Mouse (Mus musculus): Measurements from ENCODE around the gene Zfp365. TPM values are rescaled to one million over a fixed set of nuclear protein-coding genes. Genes with fewer than 3 reads are reported as not detected.

Zfp365 gene
- polyA plus RNA-seq, 1 experiment from 2014 or later, result 5.2 TPM

DNA sequence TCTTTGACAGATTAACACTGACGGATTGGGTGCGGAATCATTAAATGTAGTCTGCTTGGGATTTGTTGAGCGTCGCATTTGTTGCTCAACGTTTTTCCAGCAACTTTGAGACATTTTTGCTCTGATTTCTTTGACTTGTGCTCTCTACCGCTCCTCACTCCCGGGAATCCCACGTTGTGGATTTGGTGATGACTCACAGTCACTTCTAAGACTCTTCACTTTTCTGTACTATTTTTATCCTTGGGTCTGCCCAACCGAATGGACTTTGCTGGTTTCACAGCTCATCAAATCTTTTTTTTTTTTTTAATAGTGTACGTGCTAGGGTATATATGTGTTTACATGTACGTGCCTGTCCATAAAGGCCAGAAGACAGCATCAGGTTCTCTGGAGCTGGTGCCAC lies 20.3 kb upstream of the Zfp365 start:
- no peaks in the 10 kb centered on the region for H3K36me3 ChIP-seq (replicated peaks; ENCODE audit: control insufficient read depth, insufficient read depth)
- no peak overlapping the region for H3K4me3 ChIP-seq (replicated peaks; ENCODE audit: low read length)
- 90% methylated on average over 11 of the region's 11 CpGs for WGBS
- no peak for ATAC-seq (ENCODE audit: low FRiP score)
- H3K27ac ChIP-seq, result no peak overlapping the region
- H3K9ac ChIP-seq, result no peak overlapping the region
- H3K27me3 ChIP-seq (ENCODE audit: control insufficient read depth, insufficient read depth, low read length), result no peaks in the 10 kb centered on the region
- DNase-seq (ENCODE audit: low spot score), result no peak
- no peaks in the 10 kb centered on the region for H3K4me1 ChIP-seq (replicated peaks; ENCODE audit: control insufficient read depth, insufficient read depth, low read length)
- H3K4me2 ChIP-seq (replicated peaks), result no peak overlapping the region
- H3K9me3 ChIP-seq (ENCODE audit: control insufficient read depth, low read length), result no peaks in the 10 kb centered on the region

DNA sequence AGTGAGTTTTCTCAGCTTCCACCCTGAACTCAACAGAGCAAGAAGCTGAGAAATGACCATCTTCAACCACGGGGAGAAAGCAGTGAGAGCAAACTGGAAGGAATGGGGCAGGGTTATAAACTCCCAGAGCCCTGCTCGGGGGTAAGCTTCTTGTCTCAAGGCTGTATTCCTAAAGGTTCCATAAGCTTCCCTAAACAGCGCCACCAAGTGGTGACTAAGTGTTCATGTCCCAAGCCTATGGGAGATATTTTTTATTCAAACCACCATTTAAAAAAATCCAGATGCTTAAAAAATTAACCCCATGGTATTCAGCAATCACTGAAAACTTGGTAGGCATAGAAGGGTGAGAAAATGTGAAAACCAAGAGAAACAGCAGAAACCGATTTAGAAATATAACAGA lies 18.9 kb upstream of the Zfp365 start:
- Histone ChIP-seq H3K27ac (no peak overlapping the region), H3K4me3 (replicated peaks; ENCODE audit: low read length) (no peak overlapping the region), H3K9ac (no peak overlapping the region), H3K4me2 (replicated peaks) (no peak overlapping the region), H3K36me3 (replicated peaks; ENCODE audit: control insufficient read depth, insufficient read depth) (no peaks in the 10 kb centered on the region), H3K4me1 (replicated peaks; ENCODE audit: control insufficient read depth, insufficient read depth, low read length) (no peaks in the 10 kb centered on the region), H3K27me3 (ENCODE audit: control insufficient read depth, insufficient read depth, low read length) (no peaks in the 10 kb centered on the region), H3K9me3 (ENCODE audit: control insufficient read depth, low read length) (no peaks in the 10 kb centered on the region)
- ATAC-seq (ENCODE audit: low FRiP score), result no peak
- DNase-seq (ENCODE audit: low spot score), result no peak
- WGBS, result 89% methylated on average over 4 of the region's 4 CpGs

DNA sequence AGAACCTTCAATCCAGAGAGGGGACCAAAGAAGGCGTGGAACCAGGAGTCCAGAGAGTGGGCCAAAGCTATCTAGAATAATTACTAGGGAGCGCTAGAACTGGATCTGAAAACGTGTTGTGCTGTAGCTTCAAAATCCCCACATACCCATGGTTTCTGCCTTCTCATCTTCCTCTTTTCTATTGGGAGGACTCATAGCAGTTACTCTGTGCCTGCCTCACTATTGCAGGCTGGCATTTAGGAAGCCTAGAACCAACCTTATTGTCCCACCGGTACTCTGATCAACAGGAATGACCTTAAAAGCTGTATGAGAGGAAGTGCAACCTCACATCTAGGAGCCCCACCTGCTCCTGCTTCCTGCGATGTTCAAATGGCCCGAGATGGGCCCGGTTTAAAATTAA lies 16.1 kb upstream of the Zfp365 start:
- Histone ChIP-seq H3K4me3 (replicated peaks; ENCODE audit: low read length) (no peak overlapping the region), H3K9ac (no peak overlapping the region), H3K4me1 (replicated peaks; ENCODE audit: control insufficient read depth, insufficient read depth, low read length) (no peaks in the 10 kb centered on the region), H3K9me3 (ENCODE audit: control insufficient read depth, low read length) (no peaks in the 10 kb centered on the region), H3K27ac (no peak overlapping the region), H3K36me3 (replicated peaks; ENCODE audit: control insufficient read depth, insufficient read depth) (no peaks in the 10 kb centered on the region), H3K27me3 (ENCODE audit: control insufficient read depth, insufficient read depth, low read length) (no peaks in the 10 kb centered on the region), H3K4me2 (replicated peaks) (no peak overlapping the region)
- WGBS, result 94% methylated on average over 7 of the region's 7 CpGs
- ATAC-seq (ENCODE audit: low FRiP score), result no peak
- DNase-seq (ENCODE audit: low spot score), result no peak

DNA sequence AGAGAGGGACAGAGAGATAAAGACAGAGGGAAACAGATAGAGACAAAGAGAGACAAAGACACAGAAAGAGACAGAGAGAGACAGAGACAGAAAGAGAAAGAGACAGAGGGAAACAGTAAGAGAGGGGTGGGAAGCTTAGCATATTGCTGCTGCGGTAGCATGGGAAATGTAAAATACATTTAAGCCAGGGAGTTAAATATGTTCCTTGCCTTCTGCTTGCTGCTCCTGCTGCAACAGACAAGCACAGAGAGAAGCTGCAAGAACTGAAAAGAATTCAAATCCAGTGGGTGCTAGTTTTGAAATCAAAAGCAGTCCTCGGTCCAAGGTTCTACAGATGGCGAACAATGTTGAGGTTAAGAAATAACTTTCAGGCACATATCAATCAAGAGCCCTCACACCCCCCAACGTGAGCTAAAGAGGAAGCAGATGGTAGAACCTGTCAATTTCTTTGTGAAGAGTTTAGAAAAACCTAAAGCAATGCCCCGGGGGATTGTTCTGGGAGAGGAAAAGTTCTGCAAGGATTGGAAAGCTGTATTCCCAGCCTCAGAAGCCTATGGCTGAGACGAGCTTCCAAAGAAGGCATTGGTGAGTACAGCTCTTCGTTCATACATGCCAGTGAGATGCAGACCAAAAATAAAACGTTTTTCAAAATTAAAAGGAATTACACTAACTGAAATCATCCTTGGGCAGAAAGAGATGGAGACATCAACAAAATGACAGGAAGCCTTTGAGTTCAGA lies 15.4 kb upstream of the Zfp365 start:
- 69% methylated on average over 8 of the region's 8 CpGs for WGBS
- Histone ChIP-seq H3K27ac (no peak overlapping the region), H3K4me1 (replicated peaks; ENCODE audit: control insufficient read depth, insufficient read depth, low read length) (no peaks in the 10 kb centered on the region), H3K9ac (no peak overlapping the region), H3K27me3 (ENCODE audit: control insufficient read depth, insufficient read depth, low read length) (no peaks in the 10 kb centered on the region), H3K4me2 (replicated peaks) (no peak overlapping the region), H3K36me3 (replicated peaks; ENCODE audit: control insufficient read depth, insufficient read depth) (no peaks in the 10 kb centered on the region), H3K4me3 (replicated peaks; ENCODE audit: low read length) (no peak overlapping the region), H3K9me3 (ENCODE audit: control insufficient read depth, low read length) (no peaks in the 10 kb centered on the region)
- DNase-seq (ENCODE audit: low spot score) (no peak), ATAC-seq (ENCODE audit: low FRiP score) (no peak)

DNA sequence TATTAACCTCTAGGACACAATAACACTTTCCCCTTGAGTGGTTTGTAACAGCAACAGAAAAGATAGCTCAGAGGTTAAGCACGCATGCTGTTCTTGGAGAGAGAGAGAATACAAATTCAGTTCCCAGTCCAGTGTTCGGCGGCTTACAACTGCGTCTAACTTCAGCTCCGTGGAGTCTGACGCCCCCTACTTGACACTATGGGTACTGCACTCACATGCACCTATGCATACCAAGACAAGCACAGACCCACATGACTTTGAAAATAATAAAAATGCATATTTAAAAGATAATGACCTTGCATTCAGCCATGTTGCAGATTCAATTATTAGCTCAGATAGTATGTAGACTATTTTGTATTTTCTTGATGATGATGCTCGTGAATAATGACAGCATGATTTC lies 11.6 kb upstream of the Zfp365 start:
- Histone ChIP-seq H3K27ac (no peak overlapping the region), H3K4me1 (replicated peaks; ENCODE audit: control insufficient read depth, insufficient read depth, low read length) (no peaks in the 10 kb centered on the region), H3K4me3 (replicated peaks; ENCODE audit: low read length) (no peak overlapping the region), H3K36me3 (replicated peaks; ENCODE audit: control insufficient read depth, insufficient read depth) (no peaks in the 10 kb centered on the region), H3K27me3 (ENCODE audit: control insufficient read depth, insufficient read depth, low read length) (no peaks in the 10 kb centered on the region), H3K4me2 (replicated peaks) (no peak overlapping the region), H3K9ac (no peak overlapping the region), H3K9me3 (ENCODE audit: control insufficient read depth, low read length) (no peaks in the 10 kb centered on the region)
- 57% methylated on average over 7 of the region's 7 CpGs for WGBS
- ATAC-seq (ENCODE audit: low FRiP score) (no peak), DNase-seq (ENCODE audit: low spot score) (no peak)

DNA sequence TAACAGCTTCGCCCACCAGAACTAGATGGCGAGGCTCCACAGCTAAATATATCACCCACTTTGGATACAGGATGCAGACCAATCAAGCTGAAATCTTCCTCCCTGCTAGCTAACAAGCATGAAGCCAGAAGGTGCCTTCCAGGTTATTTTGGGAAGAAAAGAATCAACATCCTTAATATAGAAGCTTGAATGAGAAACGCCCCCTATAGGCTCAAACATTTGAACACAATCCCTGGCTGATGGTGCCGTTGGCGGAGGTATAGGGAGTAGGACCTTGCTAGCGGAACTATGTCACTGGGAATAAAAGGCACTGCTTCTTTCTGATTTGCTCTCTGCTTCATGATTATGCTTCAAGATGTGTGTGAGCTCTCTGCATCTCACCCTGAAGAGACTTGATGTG lies 9.3 kb upstream of the Zfp365 start:
- Histone ChIP-seq H3K4me3 (replicated peaks; ENCODE audit: low read length) (no peak overlapping the region), H3K4me1 (replicated peaks; ENCODE audit: control insufficient read depth, insufficient read depth, low read length) (no peaks in the 10 kb centered on the region), H3K9me3 (ENCODE audit: control insufficient read depth, low read length) (no peaks in the 10 kb centered on the region), H3K27ac (no peak overlapping the region), H3K27me3 (ENCODE audit: control insufficient read depth, insufficient read depth, low read length) (no peaks in the 10 kb centered on the region), H3K9ac (no peak overlapping the region), H3K4me2 (replicated peaks) (no peak overlapping the region), H3K36me3 (replicated peaks; ENCODE audit: control insufficient read depth, insufficient read depth) (no peaks in the 10 kb centered on the region)
- 93% methylated on average over 6 of the region's 6 CpGs for WGBS
- DNase-seq (ENCODE audit: low spot score), result no peak
- no peak for ATAC-seq (ENCODE audit: low FRiP score)

DNA sequence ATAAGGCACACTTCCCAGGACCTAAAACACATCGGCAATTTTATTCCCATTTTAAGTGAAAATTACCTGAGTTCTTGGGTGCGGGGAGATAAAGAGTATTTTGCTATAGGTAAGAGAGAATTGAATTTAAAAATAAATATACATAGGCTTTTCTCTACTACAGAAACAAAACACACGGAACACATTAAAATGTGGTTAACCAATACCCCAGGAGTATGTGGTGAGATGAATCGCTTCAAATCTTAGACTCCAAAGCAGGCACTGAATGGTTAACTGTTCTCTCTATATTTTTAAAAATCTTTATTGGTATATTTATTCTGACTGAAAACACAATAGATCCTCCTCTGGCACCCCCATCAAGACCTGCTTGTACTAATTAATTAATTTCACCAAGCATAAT lies 7.2 kb upstream of the Zfp365 start:
- H3K9me3 ChIP-seq (ENCODE audit: control insufficient read depth, low read length), result no peaks in the 10 kb centered on the region
- WGBS, result 95% methylated on average over 4 of the region's 4 CpGs

DNA sequence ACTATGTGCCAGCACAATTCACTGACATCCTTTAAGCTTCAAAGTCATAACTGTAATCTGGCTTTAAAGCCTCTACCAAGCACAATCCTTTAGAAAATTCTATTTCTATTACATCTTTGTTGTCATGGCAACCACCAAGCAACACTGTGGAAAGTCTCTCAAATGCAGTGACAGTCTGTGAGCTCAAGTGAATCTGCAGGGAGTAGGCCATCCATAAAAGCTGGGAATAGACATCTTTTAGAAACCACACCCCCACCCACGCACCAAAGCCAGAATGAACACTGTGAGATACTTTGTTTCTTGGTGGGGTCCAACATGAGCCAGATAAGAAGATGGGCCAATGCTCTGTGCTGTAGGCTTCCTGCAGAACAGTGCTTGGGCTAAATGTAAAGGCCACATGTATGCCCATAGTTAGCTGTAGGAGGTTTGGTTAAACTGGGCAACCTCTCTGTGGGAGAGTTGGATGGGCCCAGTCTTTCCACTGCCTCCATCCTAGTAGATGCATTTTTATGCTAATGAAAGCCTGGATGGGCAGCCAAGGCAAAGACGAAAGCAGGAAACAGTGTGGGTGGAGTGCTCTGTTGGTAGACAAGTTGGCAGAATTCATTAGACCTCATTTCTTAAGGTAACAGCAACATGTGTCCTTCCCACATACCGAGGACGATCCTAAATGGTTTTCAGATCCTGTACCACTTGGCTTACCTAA lies 5.9 kb upstream of the Zfp365 start:
- no peaks in the 10 kb centered on the region for H3K36me3 ChIP-seq (replicated peaks; ENCODE audit: control insufficient read depth, insufficient read depth)
- no peak overlapping the region for H3K4me2 ChIP-seq (replicated peaks)
- no peaks in the 10 kb centered on the region for H3K27me3 ChIP-seq (ENCODE audit: control insufficient read depth, insufficient read depth, low read length)
- no peaks in the 10 kb centered on the region for H3K4me1 ChIP-seq (replicated peaks; ENCODE audit: control insufficient read depth, insufficient read depth, low read length)
- WGBS, result 71% methylated on average over 4 of the region's 4 CpGs
- H3K4me3 ChIP-seq (replicated peaks; ENCODE audit: low read length), result no peak overlapping the region
- no peak overlapping the region for H3K9ac ChIP-seq
- ATAC-seq (ENCODE audit: low FRiP score), result no peak
- H3K27ac ChIP-seq, result no peak overlapping the region
- H3K9me3 ChIP-seq (ENCODE audit: control insufficient read depth, low read length), result no peaks in the 10 kb centered on the region
- no peak for DNase-seq (ENCODE audit: low spot score)

More for the DNA sequence above, 7.2 kb upstream of the Zfp365 start:
- no peak overlapping the region for H3K27ac ChIP-seq
- no peaks in the 10 kb centered on the region for H3K27me3 ChIP-seq (ENCODE audit: control insufficient read depth, insufficient read depth, low read length)
- no peak overlapping the region for H3K4me2 ChIP-seq (replicated peaks)
- DNase-seq (ENCODE audit: low spot score), result no peak
- no peak overlapping the region for H3K4me3 ChIP-seq (replicated peaks; ENCODE audit: low read length)
- no peaks in the 10 kb centered on the region for H3K4me1 ChIP-seq (replicated peaks; ENCODE audit: control insufficient read depth, insufficient read depth, low read length)
- H3K36me3 ChIP-seq (replicated peaks; ENCODE audit: control insufficient read depth, insufficient read depth), result no peaks in the 10 kb centered on the region
- no peak for ATAC-seq (ENCODE audit: low FRiP score)
- no peak overlapping the region for H3K9ac ChIP-seq

DNA sequence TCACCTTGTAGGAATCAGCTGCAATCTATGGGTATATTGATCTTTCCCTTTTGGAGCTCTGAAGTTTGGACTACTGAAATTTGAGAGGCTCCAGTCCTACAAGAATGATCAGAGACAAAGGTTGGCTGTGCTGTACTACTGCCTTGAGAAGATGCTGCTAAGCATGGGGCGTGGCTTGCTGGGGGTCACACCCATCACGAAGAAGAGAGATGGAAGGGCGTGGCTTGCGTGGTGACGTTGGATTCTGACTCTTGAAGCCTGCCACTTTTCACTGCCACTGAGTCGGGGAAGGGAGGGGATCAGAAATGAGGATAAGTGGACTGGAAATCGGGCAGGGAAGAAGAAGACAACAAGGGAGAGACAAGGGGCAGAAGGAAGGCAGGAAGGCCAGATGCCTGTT lies 4.9 kb upstream of the Zfp365 start:
- 68% methylated on average over 7 of the region's 7 CpGs for WGBS
- no peaks in the 10 kb centered on the region for H3K9me3 ChIP-seq (ENCODE audit: control insufficient read depth, low read length)
- ATAC-seq (ENCODE audit: low FRiP score), result no peak
- H3K4me1 ChIP-seq (replicated peaks; ENCODE audit: control insufficient read depth, insufficient read depth, low read length), result no peaks in the 10 kb centered on the region
- no peaks in the 10 kb centered on the region for H3K36me3 ChIP-seq (replicated peaks; ENCODE audit: control insufficient read depth, insufficient read depth)
- H3K27me3 ChIP-seq (ENCODE audit: control insufficient read depth, insufficient read depth, low read length), result no peaks in the 10 kb centered on the region
- H3K4me3 ChIP-seq (replicated peaks; ENCODE audit: low read length), result no peak overlapping the region
- H3K9ac ChIP-seq, result no peak overlapping the region
- no peak for DNase-seq (ENCODE audit: low spot score)
- no peak overlapping the region for H3K4me2 ChIP-seq (replicated peaks)
- no peak overlapping the region for H3K27ac ChIP-seq

Measured in hindbrain, embryonic 14.5 days (tissue).